Mouse (Mus musculus) thymus, adult 2 months (tissue): ENCODE measurements at regions not wholly inside any gene's neighbourhood (a gene's known extent, or its start where the extent isn't known, plus 50 kb on each side); places are given as distances from the start of the nearest gene placed in this dataset.

Experiments used
- DNase-seq: peaks from one replicate; pipeline ENCODE4 v3.0.0; 2021
- H3K27ac ChIP-seq: fragments of 200-500 bp; 2 replicates; pipeline ENCODE4 v1.5.1; 2012; ENCODE audit warnings: low read length, control low read depth; ENCODE audit not compliant: control insufficient read depth, insufficient read depth
- H3K27me3 ChIP-seq: fragments of 200-500 bp; 2 replicates; pipeline ENCODE4 v1.6.1; 2012; ENCODE audit warnings: mild to moderate bottlenecking, low read length, moderate library complexity, mixed read lengths; ENCODE audit not compliant: control insufficient read depth, insufficient read depth
- H3K36me3 ChIP-seq: fragments of 200-500 bp; 2 replicates; pipeline ENCODE4 v1.6.1; 2012; ENCODE audit warnings: mild to moderate bottlenecking, low read length, moderate library complexity; ENCODE audit not compliant: control insufficient read depth, insufficient read depth
- H3K4me1 ChIP-seq: fragments of 200-500 bp; replicated peaks from 2 replicates; pipeline ENCODE4 v1.6.1; 2012; ENCODE audit warnings: low read length; ENCODE audit not compliant: control insufficient read depth, insufficient read depth
- H3K4me3 ChIP-seq: fragments of 200-500 bp; 2 replicates; pipeline ENCODE4 v1.5.1; 2012; ENCODE audit warnings: mild to moderate bottlenecking, low read length, control low read depth, moderate library complexity; ENCODE audit not compliant: control insufficient read depth, insufficient read depth
- CTCF ChIP-seq: fragments of 200-500 bp; IDR thresholded peaks from 2 replicates; pipeline ENCODE4 v1.5.1; 2012; ENCODE audit warnings: mild to moderate bottlenecking, control low read depth, low read length, moderate library complexity, borderline replicate concordance; ENCODE audit not compliant: control insufficient read depth, poor library complexity, insufficient read depth; ENCODE audit errors: extremely low read depth
- POLR2A ChIP-seq: fragments of 200-500 bp; IDR thresholded peaks from 2 replicates; pipeline ENCODE4 v1.6.1; 2012; ENCODE audit warnings: mild to moderate bottlenecking, low read length, control low read depth, moderate library complexity; ENCODE audit not compliant: control insufficient read depth, poor library complexity, insufficient read depth; ENCODE audit errors: extremely low read depth
- WGBS: fragments of 180-500 bp; shearing (Covaris S2); methylation state at CpG from one replicate; pipeline ENCODE4 v1.1.7; 2018; 5-methylcytosine and 5-hydroxymethylcytosine counted together

DNA sequence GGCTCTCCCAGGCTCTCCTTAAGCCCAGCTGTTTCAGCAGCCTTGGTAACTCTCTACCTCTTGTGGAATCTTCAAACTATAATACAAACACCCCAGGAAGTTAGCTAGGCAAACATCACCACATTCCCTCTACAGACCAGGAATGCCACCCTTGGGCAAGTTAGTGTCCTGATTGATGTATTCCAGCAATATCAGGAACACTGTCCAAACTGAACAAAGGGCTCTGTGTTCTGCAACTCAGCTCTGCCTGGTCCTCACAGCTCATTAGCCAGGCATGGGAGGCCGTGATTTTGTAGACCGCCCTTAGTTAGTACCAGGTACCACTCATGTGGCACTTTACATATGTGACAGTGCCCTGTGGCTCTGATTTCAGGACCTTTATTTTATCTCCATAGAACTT lies 214.5 kb upstream of the Six2 start:
- 95% methylated on average over 2 of the region's 2 CpGs for WGBS
- TF ChIP-seq CTCF (no peak), POLR2A (no peak)
- Histone ChIP-seq H3K27ac (no peak overlapping the region), H3K4me1 (no peaks in the 10 kb centered on the region), H3K27me3 (no peaks in the 10 kb centered on the region), H3K4me3 (no peak overlapping the region), H3K36me3 (no peaks in the 10 kb centered on the region)
- DNase-seq, result no peak

DNA sequence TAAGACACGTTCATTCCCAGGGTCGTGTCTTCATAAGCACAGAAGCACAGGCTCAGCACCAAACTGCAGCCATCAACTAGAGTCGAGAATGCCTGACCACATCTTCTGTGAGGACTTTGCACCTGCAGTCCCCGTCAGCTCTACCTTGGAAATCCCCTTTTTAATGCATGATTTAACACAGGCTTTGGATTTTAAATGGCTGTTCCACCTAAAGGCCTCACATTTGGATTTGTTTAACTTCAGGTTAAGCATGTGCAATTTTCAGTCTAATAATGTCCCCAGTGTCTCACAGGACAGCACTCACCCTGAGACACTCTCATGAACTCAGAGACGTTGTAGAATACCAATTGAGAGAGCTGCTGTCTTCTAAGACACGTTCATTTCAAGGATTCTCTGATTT lies 211.0 kb upstream of the Six2 start:
- WGBS, result 78% methylated on average over 6 of the region's 6 CpGs
- Histone ChIP-seq H3K27ac (no peak overlapping the region), H3K27me3 (no peaks in the 10 kb centered on the region), H3K4me1 (no peaks in the 10 kb centered on the region), H3K4me3 (no peak overlapping the region), H3K36me3 (no peaks in the 10 kb centered on the region)
- TF ChIP-seq CTCF, result no peak
- no peak for TF ChIP-seq POLR2A
- DNase-seq, result no peak

DNA sequence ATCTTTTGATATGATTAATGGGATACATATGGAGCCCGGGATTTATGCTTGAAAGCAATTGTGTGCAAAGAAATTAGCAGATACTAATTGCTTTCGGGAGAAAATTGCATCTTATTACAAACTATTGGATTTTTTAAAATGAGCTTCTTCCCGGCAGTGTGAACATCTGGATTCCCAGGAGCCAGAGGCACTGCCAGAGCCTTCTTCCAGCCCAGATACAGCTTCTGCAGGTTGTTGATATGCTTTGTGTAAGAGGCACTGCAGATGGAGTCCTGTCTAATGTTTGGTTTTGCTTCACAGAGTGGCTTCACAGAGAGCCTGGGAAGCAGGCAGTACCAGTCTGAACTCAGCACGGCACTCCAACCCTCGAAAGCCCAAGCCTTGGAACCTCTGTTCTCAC lies 207.9 kb upstream of the Six2 start:
- Histone ChIP-seq H3K4me3 (no peak overlapping the region), H3K27me3 (no peaks in the 10 kb centered on the region), H3K27ac (no peak overlapping the region), H3K36me3 (no peaks in the 10 kb centered on the region), H3K4me1 (no peaks in the 10 kb centered on the region)
- WGBS, result 99% methylated on average over 5 of the region's 5 CpGs
- no peak for DNase-seq
- TF ChIP-seq CTCF (no peak), POLR2A (no peak)

DNA sequence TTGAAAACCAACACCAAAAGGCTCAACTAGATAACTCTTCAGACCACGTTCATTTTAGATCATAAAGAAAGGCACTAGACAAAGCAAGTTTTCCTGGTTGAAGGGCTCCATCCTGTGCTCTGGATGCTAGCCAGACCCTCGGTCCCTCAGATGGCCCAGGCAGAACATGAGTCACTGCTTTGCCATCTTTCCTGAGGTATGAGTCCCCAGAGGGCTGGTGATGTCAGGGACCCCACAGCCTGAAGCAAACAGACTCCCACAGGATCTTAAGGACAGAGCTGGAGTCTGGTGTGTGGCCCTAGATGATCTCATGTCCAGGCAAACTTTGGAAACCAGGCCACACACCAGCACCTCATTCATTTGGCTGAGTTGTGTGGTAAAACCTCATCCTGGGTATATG lies 203.2 kb upstream of the Six2 start:
- no peak for TF ChIP-seq CTCF
- TF ChIP-seq POLR2A, result no peak
- Histone ChIP-seq H3K4me1 (no peaks in the 10 kb centered on the region), H3K4me3 (no peak overlapping the region), H3K27ac (no peak overlapping the region), H3K36me3 (no peaks in the 10 kb centered on the region), H3K27me3 (no peaks in the 10 kb centered on the region)
- DNase-seq, result no peak
- WGBS, result 62% methylated on average over 2 of the region's 2 CpGs

DNA sequence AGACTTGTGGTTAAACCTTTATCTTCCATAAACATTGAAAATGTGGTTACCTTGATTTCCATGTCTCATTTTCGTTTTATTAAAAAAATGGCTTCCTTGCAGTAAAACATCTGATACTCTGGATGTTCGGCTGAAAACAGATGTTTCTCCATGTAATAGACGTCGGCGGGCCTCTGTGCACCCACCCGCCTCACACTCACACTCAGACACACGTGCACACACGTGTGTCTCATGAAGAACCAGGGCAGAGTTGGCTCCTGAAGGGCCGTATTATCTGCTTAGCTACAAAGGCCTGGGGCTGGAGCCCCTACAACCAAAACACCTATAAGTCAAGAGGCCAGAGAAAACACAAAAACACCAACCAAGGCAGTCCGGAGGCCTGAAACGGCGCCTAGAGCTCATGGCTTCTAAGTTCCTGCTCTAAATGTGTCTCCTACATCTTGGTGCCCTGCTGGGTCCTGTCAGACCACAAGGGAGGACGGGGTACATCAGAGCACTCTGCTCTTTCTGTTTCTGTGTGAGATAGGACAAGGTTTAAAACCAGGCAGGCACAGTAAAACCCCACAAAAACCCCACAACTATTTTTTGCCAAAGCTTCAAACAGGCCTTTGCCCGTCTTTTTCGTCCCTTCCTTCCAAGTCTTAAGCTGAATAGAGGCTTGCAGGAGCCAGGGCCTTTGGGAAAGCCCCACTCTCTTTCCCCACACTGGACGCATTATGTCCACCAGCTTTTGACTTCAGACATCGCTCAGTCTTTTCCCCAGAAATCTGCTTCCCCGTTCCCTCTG lies 201.9 kb upstream of the Six2 start:
- Histone ChIP-seq H3K4me3 (no peak overlapping the region), H3K4me1 (no peaks in the 10 kb centered on the region), H3K27me3 (no peaks in the 10 kb centered on the region), H3K36me3 (no peaks in the 10 kb centered on the region), H3K27ac (no peak overlapping the region)
- DNase-seq, result no peak
- WGBS, result 90% methylated on average over 18 of the region's 18 CpGs
- TF ChIP-seq CTCF (no peak), POLR2A (no peak)

DNA sequence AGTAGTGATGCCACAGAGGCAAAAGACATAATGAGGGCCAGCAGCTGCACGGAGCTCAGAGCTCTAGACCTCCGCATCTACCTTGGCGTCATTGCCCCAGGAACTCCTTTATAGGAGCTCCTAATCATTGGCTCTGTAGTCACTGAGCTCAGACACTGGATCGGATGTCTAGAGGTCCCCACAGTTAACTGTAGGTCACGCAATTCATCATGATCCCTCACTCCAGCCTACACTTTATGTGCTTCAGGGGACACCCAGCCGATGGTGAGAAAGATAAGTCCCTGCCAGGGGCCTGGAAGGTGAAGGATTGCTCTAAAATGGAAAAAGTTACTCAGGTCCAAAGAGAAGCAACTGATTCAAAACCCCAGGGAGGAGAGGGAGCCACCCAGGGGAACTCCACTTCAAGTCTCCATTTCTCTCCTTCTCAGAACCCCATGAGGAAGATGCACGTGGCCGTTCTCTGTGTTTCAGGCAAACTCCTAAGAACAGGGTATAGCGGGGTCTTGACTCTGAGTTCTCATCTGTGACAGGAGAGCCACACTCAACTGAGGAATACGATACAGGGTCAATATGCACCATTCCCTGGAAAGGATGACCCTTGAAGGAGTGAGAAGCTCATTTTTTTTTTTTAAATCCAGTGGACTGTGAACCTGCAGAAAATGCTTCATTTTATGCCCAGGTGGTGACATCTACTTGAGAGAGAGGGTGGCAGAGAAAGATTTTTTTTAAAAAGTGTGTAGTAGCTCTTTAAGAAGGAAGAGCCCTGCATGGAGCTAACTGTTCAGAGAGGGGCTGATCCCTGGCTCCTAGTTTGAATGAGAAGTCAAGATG lies 200.7 kb upstream of the Six2 start:
- no peaks in the 10 kb centered on the region for H3K36me3 ChIP-seq
- 94% methylated on average over 10 of the region's 10 CpGs for WGBS
- DNase-seq, result no peak
- TF ChIP-seq CTCF, result no peak
- TF ChIP-seq POLR2A, result no peak
- H3K27ac ChIP-seq, result no peak overlapping the region
- no peaks in the 10 kb centered on the region for H3K4me1 ChIP-seq
- no peak overlapping the region for H3K4me3 ChIP-seq
- no peaks in the 10 kb centered on the region for H3K27me3 ChIP-seq
